Mouse (Mus musculus): Measurements from ENCODE around the gene Gm21943. TPM values are rescaled to one million over a fixed set of nuclear protein-coding genes. Genes with fewer than 3 reads are reported as not detected.

The Gm21943 gene
- polyA plus RNA-seq (2012; rRNA removed; ENCODE audit: low replicate concordance), result not detected in 2 replicates

GRCm38 (mm10) chrY:57533644-57534043, at the start of gene Gm21943:
Gm21943 (minus strand) TSS chrY:57533744.

Other genes starting within 250 kb of the Gm21943 start
- gene Gm28961, start 172.0 kb upstream of the Gm21943 start, polyA plus RNA-seq (2012; rRNA removed; ENCODE audit: low replicate concordance), result not detected in 2 replicates

Data from subcutaneous adipose tissue, adult 2 months (tissue).